Mouse (Mus musculus) macrophage (primary cell): ENCODE data around the gene Tent5c. TPM values are rescaled to one million over a fixed set of nuclear protein-coding genes. Genes with fewer than 3 reads are reported as not detected.
A peak's percentile ranks its signal among the peaks of the same experiment; 100 is the strongest.

Experiments used
- H3K27ac ChIP-seq: fragments of 350-480 bp; formaldehyde crosslinking; 2 replicates; pipeline ENCODE4 v1.9.0; 2021
- H3K36me3 ChIP-seq: fragments of 350-480 bp; formaldehyde crosslinking; 2 replicates; pipeline ENCODE4 v1.9.0; 2021; ENCODE audit errors: inconsistent target
- H3K4me3 ChIP-seq: fragments of 350-480 bp; formaldehyde crosslinking; 2 replicates; pipeline ENCODE4 v1.9.0; 2021; ENCODE audit errors: inconsistent target
- H3K79me2 ChIP-seq: fragments of 350-480 bp; formaldehyde crosslinking; 2 replicates; pipeline ENCODE4 v1.9.0; 2021; ENCODE audit errors: inconsistent target
- WGBS: methylation state at CpG from one replicate; pipeline ENCODE4 v1.1.7; 2026; ENCODE audit warnings: inconsistent platforms; ENCODE audit not compliant: missing documents; 5-methylcytosine and 5-hydroxymethylcytosine counted together
- polyA plus RNA-seq: library from polyadenylated mRNA; stranded (reverse); fragments of 250-400 nt; gene quantifications from 3 replicates; pipeline ENCODE4 v1.2.4, GENCODE M21; 2018; ENCODE audit warnings: inconsistent platforms
- total RNA-seq, 78 experiments: library from RNA; depleted of rRNA; stranded (reverse); fragments of 250-400 nt; gene quantifications; 1 replicate in 9 of 78; 2 replicates in 24 of 78; 3 replicates in 43 of 78; 4 replicates in 2 of 78; pipeline ENCODE4 v1.2.4; 2018; ENCODE audit warnings: inconsistent platforms in 56 of 78

Tent5c gene
- 10 to 100 TPM in 22 of 26 experiments, 1 to 10 TPM in 4; 5.1 to 23.9 (median 13.0) TPM for total RNA-seq (2018; cell fraction: chromatin; rRNA removed)
- 10 to 100 TPM; 17.4 to 45.1 (median 23.7) TPM for total RNA-seq (2018; cell fraction: cytosol; rRNA removed)
- total RNA-seq (2018; cell fraction: nucleus; rRNA removed): 10 to 100 TPM in 25 of 26 experiments, 1 to 10 TPM in 1; 9.2 to 49.1 (median 26.0) TPM
- polyA plus RNA-seq: 6.4 to 13.5 TPM (median 8.3 TPM) in 3 replicates

- Histone ChIP-seq H3K36me3 (no peaks in the 10 kb centered on the region), H3K79me2 (peaks cover 39% of the 10 kb centered on the region; the same call in 1 of the 2 replicates), H3K27ac (0 out of 2 replicates have a peak within 1 kb of the TSS, but pooled peaks have one; percentile 28)
Observed at GRCm38 (mm10) chr3:100489133-100490009, at the start of gene Tent5c. Gene Tent5c, minus strand, starts transcription at chr3:100489324.

GRCm38 (mm10) chr3:100536686-100537085 is 47.6 kb upstream of the Tent5c start:
- no peaks in the 10 kb centered on the region for H3K36me3 ChIP-seq
- H3K79me2 ChIP-seq: no peaks in the 10 kb centered on the region
- no peak overlapping the region for H3K4me3 ChIP-seq
- 75% methylated on average over 2 of the region's 2 CpGs for WGBS
- H3K27ac ChIP-seq: no peak overlapping the region

More at GRCm38 (mm10) chr3:100489133-100490009, at the start of gene Tent5c:
- 1% methylated on average over 63 of the region's 73 CpGs for WGBS
- H3K4me3 ChIP-seq: peak within 1 kb of the TSS; percentile 85

GRCm38 (mm10) chr3:100535902-100536301 is 46.8 kb upstream of the Tent5c start:
- WGBS: 94% methylated on average over 4 of the region's 4 CpGs
- H3K4me3 ChIP-seq: no peak overlapping the region

GRCm38 (mm10) chr3:100535298-100535697 is 46.2 kb upstream of the Tent5c start:
- Histone ChIP-seq H3K27ac (no peak overlapping the region), H3K4me3 (no peak overlapping the region), H3K36me3 (no peaks in the 10 kb centered on the region), H3K79me2 (no peaks in the 10 kb centered on the region)
- 83% methylated on average over 3 of the region's 3 CpGs for WGBS

More at GRCm38 (mm10) chr3:100535902-100536301, 46.8 kb upstream of the Tent5c start:
- Histone ChIP-seq H3K36me3 (no peaks in the 10 kb centered on the region), H3K27ac (no peak overlapping the region), H3K79me2 (no peaks in the 10 kb centered on the region)

GRCm38 (mm10) chr3:100534394-100534793 is 45.3 kb upstream of the Tent5c start:
- no peak overlapping the region for H3K4me3 ChIP-seq
- H3K79me2 ChIP-seq: no peaks in the 10 kb centered on the region
- H3K36me3 ChIP-seq: no peaks in the 10 kb centered on the region
- H3K27ac ChIP-seq: no peak overlapping the region
- 23% methylated on average over 3 of the region's 3 CpGs for WGBS

- H3K27ac ChIP-seq: no peak overlapping the region
Observed at GRCm38 (mm10) chr3:100533429-100533828, 44.3 kb upstream of the Tent5c start.

GRCm38 (mm10) chr3:100530919-100531318 is 41.8 kb upstream of the Tent5c start:
- Histone ChIP-seq H3K79me2 (no peaks in the 10 kb centered on the region), H3K27ac (no peak overlapping the region), H3K4me3 (no peak overlapping the region), H3K36me3 (no peaks in the 10 kb centered on the region)
- WGBS: 92% methylated on average over 5 of the region's 5 CpGs

More at GRCm38 (mm10) chr3:100533429-100533828, 44.3 kb upstream of the Tent5c start:
- Histone ChIP-seq H3K79me2 (no peaks in the 10 kb centered on the region), H3K4me3 (no peak overlapping the region), H3K36me3 (no peaks in the 10 kb centered on the region)

- 44% methylated on average over 7 of the region's 7 CpGs for WGBS
- Histone ChIP-seq H3K79me2 (no peaks in the 10 kb centered on the region), H3K36me3 (no peaks in the 10 kb centered on the region), H3K4me3 (no peak overlapping the region), H3K27ac (peak overlapping the region; percentile 24; the same call in 1 of the 2 replicates)
Observed at GRCm38 (mm10) chr3:100530244-100530788, 41.2 kb upstream of the Tent5c start.

GRCm38 (mm10) chr3:100522671-100523070 is 33.5 kb upstream of the Tent5c start:
- no peak overlapping the region for H3K27ac ChIP-seq
- 86% methylated on average over 7 of the region's 7 CpGs for WGBS
- H3K36me3 ChIP-seq: no peaks in the 10 kb centered on the region
- no peaks in the 10 kb centered on the region for H3K79me2 ChIP-seq
- H3K4me3 ChIP-seq: no peak overlapping the region

GRCm38 (mm10) chr3:100521626-100522025 is 32.5 kb upstream of the Tent5c start:
- no peaks in the 10 kb centered on the region for H3K36me3 ChIP-seq
- WGBS: 100% methylated on average over 1 of the region's 1 CpGs
- H3K79me2 ChIP-seq: no peaks in the 10 kb centered on the region
- no peak overlapping the region for H3K27ac ChIP-seq
- no peak overlapping the region for H3K4me3 ChIP-seq

GRCm38 (mm10) chr3:100515754-100516141 is 26.6 kb upstream of the Tent5c start:
- H3K79me2 ChIP-seq: no peaks in the 10 kb centered on the region
- no peaks in the 10 kb centered on the region for H3K36me3 ChIP-seq
- no peak overlapping the region for H3K27ac ChIP-seq
- 42% methylated on average over 5 of the region's 5 CpGs for WGBS
- no peak overlapping the region for H3K4me3 ChIP-seq

- H3K4me3 ChIP-seq: no peak overlapping the region
- WGBS: 18% methylated on average over 8 of the region's 8 CpGs
- no peak overlapping the region for H3K27ac ChIP-seq
- no peaks in the 10 kb centered on the region for H3K79me2 ChIP-seq
- H3K36me3 ChIP-seq: no peaks in the 10 kb centered on the region
Observed at GRCm38 (mm10) chr3:100515093-100515753, 26.1 kb upstream of the Tent5c start.

- Histone ChIP-seq H3K79me2 (no peaks in the 10 kb centered on the region), H3K27ac (no peak overlapping the region), H3K36me3 (no peaks in the 10 kb centered on the region), H3K4me3 (no peak overlapping the region)
- 91% methylated on average over 4 of the region's 4 CpGs for WGBS
Observed at GRCm38 (mm10) chr3:100507174-100507573, 18.1 kb upstream of the Tent5c start.

GRCm38 (mm10) chr3:100506715-100507114 is 17.6 kb upstream of the Tent5c start:
- Histone ChIP-seq H3K27ac (no peak overlapping the region), H3K79me2 (no peaks in the 10 kb centered on the region), H3K4me3 (no peak overlapping the region), H3K36me3 (no peaks in the 10 kb centered on the region)
- WGBS: 90% methylated on average over 2 of the region's 2 CpGs
